Mouse (Mus musculus): Measurements from ENCODE around the gene Mast3. TPM values are rescaled to one million over a fixed set of nuclear protein-coding genes. Genes with fewer than 3 reads are reported as not detected.

Mast3 gene
- total RNA-seq, 2 experiments from 2014 or later, result 468 to 473 TPM

- Histone ChIP-seq H3K27ac (peak overlapping the region; percentile 99), H3K4me3 (peak overlapping the region; percentile 82)
- TF ChIP-seq CTCF (conservative IDR thresholded peaks at IDR 0.05), result no peak
- DNase-seq (ENCODE audit: low spot score in 2 of 2), result no peak
Measured at GRCm38 (mm10) chr8:70796403-70797080, 8.3 kb downstream of the Mast3 start.

GRCm38 (mm10) chr8:70795370-70795769, 9.5 kb downstream of the Mast3 start:
- TF ChIP-seq CTCF (conservative IDR thresholded peaks at IDR 0.05), result peak; percentile 62
- Histone ChIP-seq H3K27ac (peak overlapping the region; percentile 99), H3K4me3 (peak overlapping the region; percentile 82; the same call in 1 of the 2 replicates)
- no peak for DNase-seq (ENCODE audit: low spot score in 2 of 2)

GRCm38 (mm10) chr8:70794215-70794614, 10.6 kb downstream of the Mast3 start:
- TF ChIP-seq CTCF (conservative IDR thresholded peaks at IDR 0.05), result no peak
- DNase-seq (ENCODE audit: low spot score in 2 of 2), result no peak
- Histone ChIP-seq H3K4me3 (peak overlapping the region; percentile 4; the same call in 1 of the 2 replicates), H3K27ac (peak overlapping the region; percentile 99)

- H3K4me3 ChIP-seq, result peak overlapping the region; percentile 90
- DNase-seq (ENCODE audit: low spot score in 2 of 2), result peak in 1 of 2 experiments; percentile 67
- TF ChIP-seq CTCF (conservative IDR thresholded peaks at IDR 0.05), result no peak
- peak overlapping the region; percentile 99 for H3K27ac ChIP-seq
Measured at GRCm38 (mm10) chr8:70792700-70793099, 12.2 kb downstream of the Mast3 start.

GRCm38 (mm10) chr8:70791975-70792691, 12.7 kb downstream of the Mast3 start:
- TF ChIP-seq CTCF (conservative IDR thresholded peaks at IDR 0.05), result no peak
- DNase-seq (ENCODE audit: low spot score in 2 of 2), result peak; percentile 98 to 99
- peak overlapping the region; percentile 99 for H3K27ac ChIP-seq

GRCm38 (mm10) chr8:70791294-70791701, 13.6 kb downstream of the Mast3 start:
- TF ChIP-seq CTCF (conservative IDR thresholded peaks at IDR 0.05), result no peak
- no peak for DNase-seq (ENCODE audit: low spot score in 2 of 2)
- Histone ChIP-seq H3K4me3 (peak overlapping the region; percentile 90), H3K27ac (peak overlapping the region; percentile 99)

More at GRCm38 (mm10) chr8:70791975-70792691, 12.7 kb downstream of the Mast3 start:
- peak overlapping the region; percentile 90 for H3K4me3 ChIP-seq

- peak in 1 of 2 experiments; percentile 62 for DNase-seq (ENCODE audit: low spot score in 2 of 2)
- peak overlapping the region; percentile 90 for H3K4me3 ChIP-seq
- H3K27ac ChIP-seq, result peak overlapping the region; percentile 99
- TF ChIP-seq CTCF (conservative IDR thresholded peaks at IDR 0.05), result no peak
Measured at GRCm38 (mm10) chr8:70790846-70791245, 14.0 kb downstream of the Mast3 start.

GRCm38 (mm10) chr8:70789046-70789445, 15.8 kb downstream of the Mast3 start:
- Histone ChIP-seq H3K27ac (peak overlapping the region; percentile 99), H3K4me3 (peak overlapping the region; percentile 4; the same call in 1 of the 2 replicates)
- TF ChIP-seq CTCF (conservative IDR thresholded peaks at IDR 0.05), result no peak
- DNase-seq (ENCODE audit: low spot score in 2 of 2), result no peak

- Histone ChIP-seq H3K4me3 (no peak overlapping the region), H3K27ac (peak overlapping the region; percentile 99)
- DNase-seq (ENCODE audit: low spot score in 2 of 2), result no peak
- TF ChIP-seq CTCF (conservative IDR thresholded peaks at IDR 0.05), result no peak
Measured at GRCm38 (mm10) chr8:70787941-70788667, 16.8 kb downstream of the Mast3 start.

GRCm38 (mm10) chr8:70787051-70787445, 17.8 kb downstream of the Mast3 start:
- no peak for TF ChIP-seq CTCF (conservative IDR thresholded peaks at IDR 0.05)
- H3K4me3 ChIP-seq, result no peak overlapping the region

GRCm38 (mm10) chr8:70786291-70787050, 18.4 kb downstream of the Mast3 start:
- no peak for TF ChIP-seq CTCF (conservative IDR thresholded peaks at IDR 0.05)
- H3K27ac ChIP-seq, result peak overlapping the region; percentile 44; the same call in 1 of the 2 replicates
- no peak for DNase-seq (ENCODE audit: low spot score in 2 of 2)
- no peak overlapping the region for H3K4me3 ChIP-seq

More at GRCm38 (mm10) chr8:70787051-70787445, 17.8 kb downstream of the Mast3 start:
- H3K27ac ChIP-seq, result no peak overlapping the region
- no peak for DNase-seq (ENCODE audit: low spot score in 2 of 2)

GRCm38 (mm10) chr8:70780093-70780492, 24.8 kb downstream of the Mast3 start:
- Histone ChIP-seq H3K27ac (peak overlapping the region; percentile 57), H3K4me3 (no peak overlapping the region)
- DNase-seq (ENCODE audit: low spot score in 2 of 2), result no peak
- TF ChIP-seq CTCF (conservative IDR thresholded peaks at IDR 0.05), result no peak

Data from layer of hippocampus, adult 2 months (tissue).